Mouse (Mus musculus) CD4-positive helper T cell, adult 2 months (primary cell): ENCODE measurements around the gene Gm19426.

Experiments
- DNase-seq: peaks from one replicate; pipeline ENCODE4 v3.0.0-alpha.2; 2012; ENCODE audit warnings: low read depth, missing footprints, low spot score

Gene Gm19426

DNA sequence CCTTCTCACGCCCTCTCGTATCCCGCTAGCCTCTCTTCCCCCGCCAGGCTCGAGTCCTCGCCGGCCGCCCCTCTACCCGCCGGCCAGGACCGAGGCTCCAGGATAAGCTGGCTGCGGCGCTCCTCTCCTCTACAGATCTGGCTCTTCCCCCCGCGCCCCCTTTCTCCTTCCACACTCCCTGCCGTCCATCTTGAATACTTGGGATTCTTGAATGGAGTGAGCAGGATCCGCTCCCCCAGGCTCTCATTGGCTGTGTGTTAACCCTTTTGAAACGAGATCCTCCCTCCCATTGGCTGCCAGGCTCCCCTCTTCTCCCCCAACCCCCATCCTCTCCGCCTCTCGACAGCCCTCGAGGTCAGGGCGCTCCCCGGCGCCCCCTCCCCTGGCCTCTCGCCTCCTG is at the start of gene Gm19426:
Gene Gm19426, minus strand, starts transcription at position 95 of the 400 bp plus-strand sequence.
- DNase-seq: no peak

DNA sequence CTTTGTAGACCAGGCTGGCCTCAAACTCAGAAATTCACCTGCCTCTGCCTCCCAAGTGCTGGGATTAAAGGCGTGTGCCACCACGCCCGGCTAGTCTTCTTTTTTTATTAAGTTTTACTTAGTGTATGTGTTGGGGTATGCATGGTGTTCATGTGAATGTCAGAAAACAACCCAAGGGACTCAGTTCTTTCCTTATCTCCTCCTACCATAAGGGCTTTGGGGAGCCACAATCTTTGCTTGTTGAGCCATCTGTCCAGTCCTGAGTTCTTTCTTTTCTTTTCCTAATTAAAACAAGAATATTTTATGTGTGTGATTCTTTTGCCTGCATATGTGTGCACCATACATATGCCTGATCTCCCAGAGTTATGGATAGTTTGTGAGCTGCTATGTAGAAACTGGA is 49.7 kb upstream of the Gm19426 start:
- DNase-seq: no peak

DNA sequence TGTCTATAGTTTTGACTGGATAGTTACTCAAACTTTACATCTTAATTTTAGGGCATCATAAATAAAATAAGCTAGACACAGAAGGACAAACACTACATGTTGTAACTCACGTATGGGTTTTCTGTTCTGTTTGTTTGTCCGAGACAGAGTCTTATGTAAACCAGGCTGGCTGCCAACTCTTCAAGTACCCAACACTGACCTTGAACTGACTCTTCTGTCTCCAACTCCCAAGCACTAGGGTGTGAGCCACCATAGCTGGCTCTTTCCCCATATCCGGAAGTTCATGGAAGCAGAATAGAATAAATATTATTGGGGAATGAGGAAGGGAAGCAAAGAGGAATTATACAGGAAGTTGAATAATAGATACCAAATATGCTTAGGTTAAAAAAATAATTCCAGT is 49.1 kb upstream of the Gm19426 start:
- DNase-seq: no peak

DNA sequence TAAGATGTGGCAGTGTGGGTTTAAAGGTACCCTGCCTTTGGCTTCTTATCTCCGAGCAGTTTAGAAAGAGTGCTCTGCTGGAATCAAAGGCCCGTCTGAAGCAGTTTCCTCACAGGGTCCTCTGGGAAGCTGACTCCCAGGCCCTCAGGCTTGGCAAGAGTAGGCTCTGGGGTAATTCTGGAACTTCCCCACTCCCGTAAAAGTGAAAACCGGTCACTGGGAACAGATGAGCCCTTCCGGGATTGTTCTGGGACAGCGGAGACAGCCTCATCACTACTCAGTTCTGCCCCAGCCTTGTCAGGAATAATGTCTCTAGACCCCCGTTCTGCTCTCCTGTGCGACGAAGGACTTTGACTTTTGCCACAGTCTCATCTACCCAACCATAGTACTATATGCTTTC is 47.0 kb upstream of the Gm19426 start:
- DNase-seq: no peak

DNA sequence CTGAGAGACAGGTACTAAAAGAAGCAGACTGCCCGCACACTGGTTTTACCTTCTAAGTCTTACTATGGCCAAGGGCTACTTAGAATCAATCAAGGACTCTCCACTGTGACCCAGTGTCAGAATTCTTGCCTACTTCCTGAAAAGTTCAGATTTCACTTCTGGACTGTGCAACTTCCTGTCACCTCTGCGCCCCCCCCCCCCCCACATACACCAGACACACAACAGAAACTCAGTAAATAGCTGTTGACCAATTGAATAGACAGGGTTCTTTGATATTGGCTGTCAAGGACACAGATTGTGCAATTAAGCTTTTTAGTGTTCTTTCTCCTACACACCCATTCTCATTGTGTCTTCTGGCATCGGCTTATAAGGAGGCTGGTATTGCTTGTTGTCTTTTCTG is 44.9 kb upstream of the Gm19426 start:
- no peak for DNase-seq

DNA sequence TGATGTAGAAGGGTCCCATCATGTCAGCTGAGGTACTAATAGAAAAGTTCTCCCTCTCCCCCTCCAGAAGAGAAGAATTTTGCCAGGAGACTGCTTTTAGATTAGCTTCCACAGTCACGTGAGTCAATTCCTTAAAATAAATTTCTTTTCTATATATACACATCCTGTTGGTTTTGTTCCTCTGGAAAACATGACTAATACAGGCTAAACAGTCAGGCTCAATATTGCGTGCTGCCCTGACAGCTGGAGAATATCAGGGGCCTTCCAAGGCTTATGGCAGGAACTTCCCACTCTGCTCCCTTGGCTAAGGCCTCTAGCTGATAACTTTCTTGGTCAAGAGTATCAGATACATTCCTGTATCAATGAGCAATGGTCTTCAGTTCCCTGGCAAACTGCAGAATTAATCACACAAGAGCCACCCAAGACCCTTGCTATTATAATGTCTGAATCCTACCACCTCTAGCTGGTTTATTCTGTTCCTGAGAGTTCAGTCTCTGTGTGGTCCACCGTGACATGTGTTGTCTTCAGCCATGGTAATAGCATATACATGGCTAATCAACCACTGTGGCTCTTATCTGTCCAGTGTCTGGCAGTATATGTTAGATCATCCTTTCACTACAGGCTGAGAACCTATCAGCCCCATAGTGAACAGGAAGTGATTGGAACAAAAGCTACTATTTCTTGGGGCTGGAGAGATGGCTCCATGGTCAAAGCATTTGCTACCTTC is 40.5 kb upstream of the Gm19426 start:
- DNase-seq: no peak

DNA sequence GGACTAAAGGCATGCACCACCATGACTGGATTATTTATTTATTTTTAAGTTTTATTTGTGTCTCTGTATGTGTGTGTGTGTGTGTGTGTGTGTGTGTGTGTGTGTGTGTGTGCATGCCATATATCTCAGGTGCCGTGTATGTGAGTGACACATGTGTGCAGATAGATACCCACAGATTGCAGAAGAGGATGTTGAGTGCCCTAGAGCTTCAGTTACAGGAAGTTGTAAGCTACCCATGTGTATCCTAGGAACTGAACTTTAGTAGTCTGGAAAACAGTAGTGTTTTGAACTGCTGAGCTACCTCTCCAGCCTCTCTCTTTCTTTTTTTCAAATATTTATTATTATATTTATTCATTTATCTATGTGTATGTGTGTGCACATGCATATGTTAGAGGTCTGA is 39.9 kb upstream of the Gm19426 start:
- DNase-seq: no peak

DNA sequence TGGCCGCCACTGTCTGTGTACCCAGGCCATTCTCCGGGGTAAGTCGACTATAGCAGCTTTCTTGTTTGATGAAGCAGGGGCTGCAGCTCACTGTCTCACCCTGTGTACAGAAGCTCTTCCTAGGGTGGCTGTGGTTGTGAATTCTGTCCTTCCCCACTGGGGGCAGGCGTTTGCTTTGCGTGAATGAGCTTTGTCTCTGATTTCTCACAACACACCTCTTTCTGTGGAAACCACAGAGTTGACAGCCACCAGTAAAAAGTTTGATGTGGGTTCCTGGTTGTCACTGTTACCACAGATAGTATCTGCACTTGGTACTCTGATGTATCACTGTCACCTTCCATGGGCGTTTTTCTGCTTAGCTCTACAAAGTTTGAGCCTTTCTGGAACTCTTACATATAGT is 35.8 kb upstream of the Gm19426 start:
- DNase-seq: peak; percentile 92

DNA sequence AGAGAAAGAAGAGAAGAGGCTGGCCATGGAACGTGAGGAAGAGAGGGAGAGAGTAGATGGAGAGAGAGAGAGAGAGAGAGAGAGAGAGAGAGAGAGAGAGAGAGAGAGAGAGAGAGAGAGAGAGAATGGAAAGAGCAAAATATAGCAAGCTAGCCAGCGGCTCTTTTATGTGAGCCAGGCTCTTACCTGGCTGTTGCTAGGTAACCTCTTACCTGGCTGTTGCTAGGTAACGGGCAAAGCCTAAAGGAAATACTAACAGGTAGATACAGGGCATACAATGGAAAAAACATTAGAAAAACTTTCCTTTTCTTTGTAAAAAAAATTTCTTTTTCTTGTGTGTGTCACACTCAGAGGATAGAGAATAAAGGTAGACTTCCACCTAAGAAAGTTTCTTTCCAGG is 34.3 kb upstream of the Gm19426 start:
- no peak for DNase-seq

DNA sequence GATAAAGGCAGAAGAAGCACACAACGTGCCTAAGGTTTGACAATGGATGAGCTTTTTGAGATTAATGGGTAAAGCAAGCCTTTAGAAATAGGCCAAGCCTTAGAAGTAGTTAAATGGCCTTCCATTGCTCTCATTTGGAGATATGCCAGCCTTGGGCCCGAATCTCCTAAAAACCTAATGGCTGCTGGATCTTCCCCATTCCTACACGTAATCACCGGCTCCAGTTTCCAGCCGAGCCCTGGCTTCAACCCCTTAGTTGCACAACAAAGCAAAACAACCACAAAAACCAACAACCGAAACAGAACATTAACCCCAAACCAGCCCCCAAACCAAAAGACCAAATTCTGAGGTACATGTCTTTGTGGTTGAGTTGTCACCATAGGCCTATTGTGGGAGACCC is 32.2 kb upstream of the Gm19426 start:
- no peak for DNase-seq

DNA sequence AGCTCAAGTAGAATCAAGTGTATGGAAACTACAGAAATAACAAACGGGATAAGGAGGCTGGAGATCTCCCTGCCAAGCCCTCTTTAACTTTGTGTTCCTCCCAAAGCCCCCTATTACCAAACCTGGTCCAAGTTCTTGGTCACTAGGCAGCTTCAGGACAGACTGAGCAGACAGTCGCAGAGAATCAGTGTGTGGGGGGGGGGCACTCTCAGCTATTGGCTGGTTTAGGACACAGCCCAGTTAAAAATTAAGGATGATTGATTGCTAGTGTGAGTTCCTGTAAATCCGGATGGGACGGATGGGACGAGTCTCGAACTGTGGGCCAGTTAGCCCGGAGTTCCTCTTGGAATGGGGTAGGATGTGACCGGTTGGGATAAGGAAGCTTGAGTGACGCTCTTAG is 31.8 kb upstream of the Gm19426 start, which contains the start of gene Serping1:
Gene Serping1, minus strand, starts transcription at position 204 of the 400 bp plus-strand sequence.
- no peak for DNase-seq

DNA sequence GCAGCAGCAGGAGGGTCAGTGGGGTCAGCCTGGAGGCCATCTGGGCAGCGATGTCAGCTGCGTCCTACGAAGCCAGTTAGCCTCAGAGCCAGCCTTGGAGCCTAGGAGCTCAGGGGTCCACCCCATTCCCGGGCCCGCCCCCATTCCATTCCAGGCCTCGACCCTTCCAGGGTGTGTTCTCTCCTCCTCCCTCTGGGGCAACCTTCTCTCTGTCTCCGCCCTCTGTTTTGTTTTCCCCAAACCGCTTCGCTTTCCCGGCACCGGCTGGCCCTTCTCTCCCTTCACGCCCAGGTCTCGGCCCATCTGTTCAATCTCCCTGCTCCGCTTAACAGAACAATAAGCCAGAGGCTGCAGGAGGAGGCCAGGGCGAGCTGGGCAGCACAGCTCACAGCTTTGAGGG is 31.3 kb upstream of the Gm19426 start:
- no peak for DNase-seq

DNA sequence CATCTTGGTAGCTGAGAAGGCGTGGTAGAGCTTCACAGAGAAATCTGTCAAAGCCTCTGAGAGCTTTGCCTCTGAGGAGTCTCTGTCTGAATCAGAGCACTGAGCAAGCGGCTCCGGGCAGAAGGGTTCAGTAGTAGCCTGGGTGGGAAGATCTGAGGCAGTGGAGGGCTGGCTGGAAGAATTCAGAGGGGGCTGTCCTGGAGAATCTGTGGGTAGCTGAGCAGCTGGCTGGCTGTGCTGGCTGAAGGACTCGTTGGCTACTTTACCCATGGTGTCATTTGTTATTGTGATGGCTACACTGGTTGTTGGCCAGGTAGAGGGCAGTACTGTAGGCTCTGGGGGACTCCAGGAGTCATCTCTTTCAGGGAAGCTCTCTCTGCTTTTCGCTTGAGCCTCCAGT is 29.7 kb upstream of the Gm19426 start:
- DNase-seq: no peak

DNA sequence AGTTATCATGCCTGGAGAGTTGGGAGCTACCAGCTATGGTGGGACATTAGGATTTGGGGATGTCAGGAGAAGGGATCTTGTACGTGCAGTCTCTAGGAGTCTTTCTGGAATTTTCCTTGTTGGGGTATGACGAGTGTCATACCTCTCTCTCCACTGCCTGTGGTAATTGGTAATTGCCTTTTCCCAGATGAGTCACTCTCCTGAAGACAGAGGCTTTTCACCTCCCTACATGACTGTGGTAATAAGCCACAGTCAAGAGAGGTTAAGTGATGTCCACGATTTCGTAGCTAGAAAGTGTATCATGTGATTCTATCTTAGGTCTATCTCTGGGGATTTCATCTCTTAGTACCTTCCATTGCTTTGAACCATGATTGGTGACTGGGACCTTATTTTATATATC is 29.0 kb upstream of the Gm19426 start:
- DNase-seq: no peak

DNA sequence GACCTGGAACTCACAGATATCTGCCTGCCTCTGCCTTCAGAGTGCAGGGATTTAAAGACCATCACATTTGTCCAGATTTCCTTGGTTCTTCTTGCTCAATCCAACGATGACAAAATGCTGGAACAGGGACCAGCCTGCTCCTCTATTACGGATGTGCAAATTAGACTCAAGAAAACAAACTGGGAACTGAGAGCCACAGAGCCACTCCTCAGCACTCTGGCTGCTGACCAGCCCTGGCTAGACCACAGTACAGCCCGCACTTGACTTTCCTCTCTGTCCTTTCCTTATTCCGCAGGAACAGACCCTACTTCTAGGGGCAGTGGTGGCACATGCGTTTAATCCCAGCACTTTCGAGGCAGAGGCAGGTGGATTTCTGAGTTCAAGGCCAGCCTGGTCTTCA is 27.0 kb upstream of the Gm19426 start:
- DNase-seq: no peak

DNA sequence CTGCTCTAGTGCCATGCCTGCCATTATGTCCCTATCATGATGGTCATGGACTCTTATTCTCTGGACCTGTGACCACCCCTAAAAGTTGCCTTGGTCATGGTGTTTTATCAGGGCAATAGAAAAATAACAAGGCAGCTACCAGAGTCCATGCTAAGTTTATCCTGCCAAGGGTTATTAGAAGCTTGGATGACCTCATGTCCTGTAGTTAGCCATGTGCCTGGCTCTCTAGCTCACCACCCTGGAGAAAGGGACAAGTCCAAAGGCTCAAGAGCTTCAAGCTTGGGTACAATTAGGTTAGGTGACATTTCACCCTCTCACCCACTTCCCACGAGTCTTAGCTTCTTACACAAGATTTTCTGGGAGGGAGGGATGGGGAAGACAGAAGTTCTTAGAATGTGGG is 19.4 kb upstream of the Gm19426 start:
- DNase-seq: no peak

DNA sequence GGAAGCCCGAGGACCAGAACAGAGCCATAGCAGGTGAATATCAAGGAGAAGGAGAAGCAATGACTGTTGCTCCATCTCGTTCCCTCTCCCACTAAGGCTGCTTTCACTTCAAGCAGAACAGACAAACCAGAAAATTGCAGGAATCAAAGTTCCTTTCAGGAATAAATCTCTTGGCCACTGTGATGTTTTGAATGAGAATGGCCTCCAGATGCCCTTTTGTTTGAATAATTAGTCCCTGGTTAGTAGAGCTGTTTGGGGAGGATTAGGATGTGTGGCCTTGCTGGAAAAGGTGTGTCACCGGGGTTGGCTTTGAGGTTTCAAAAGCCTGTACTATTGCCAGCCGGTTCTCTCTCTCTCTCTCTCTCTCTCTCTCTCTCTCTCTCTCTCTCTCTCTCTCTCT is 18.8 kb upstream of the Gm19426 start:
- no peak for DNase-seq

DNA sequence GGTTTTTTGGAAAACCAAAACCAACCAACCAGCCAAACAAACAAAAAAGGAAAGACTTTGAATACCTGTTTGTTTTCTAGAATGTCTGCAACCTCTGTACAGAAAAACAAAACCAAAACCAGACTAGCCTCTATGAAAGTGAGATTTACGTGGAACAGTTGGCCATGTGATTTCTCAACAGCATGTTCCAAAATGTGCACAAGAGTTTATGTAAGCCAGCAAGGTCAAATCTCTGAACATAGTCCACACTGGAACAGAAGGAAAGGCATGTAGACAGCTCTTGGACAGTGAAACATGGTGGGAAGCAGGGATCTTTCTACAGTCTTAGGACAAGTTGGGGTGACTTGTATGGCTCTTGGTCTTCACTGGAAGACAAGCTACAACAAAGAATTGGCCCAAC is 18.4 kb upstream of the Gm19426 start:
- no peak for DNase-seq

DNA sequence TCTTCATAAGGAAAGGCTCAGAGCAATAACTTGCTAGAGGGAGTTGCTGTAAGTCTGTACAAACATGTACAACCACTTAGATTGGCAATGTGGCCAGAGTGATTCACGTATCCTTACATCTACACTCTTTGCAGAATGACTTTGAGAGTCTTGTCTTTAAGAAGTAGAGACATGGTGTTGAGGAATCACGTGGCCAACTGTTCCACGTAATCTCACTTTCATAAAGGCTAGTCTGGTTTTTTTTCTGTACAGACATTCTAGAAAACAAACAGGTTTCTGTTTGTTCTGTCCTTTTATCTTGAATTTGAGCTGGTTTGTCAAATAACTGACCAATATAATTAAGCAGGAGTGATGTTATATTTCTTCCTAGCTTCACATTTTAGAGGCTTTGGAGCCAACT is 17.9 kb upstream of the Gm19426 start:
- DNase-seq: no peak

DNA sequence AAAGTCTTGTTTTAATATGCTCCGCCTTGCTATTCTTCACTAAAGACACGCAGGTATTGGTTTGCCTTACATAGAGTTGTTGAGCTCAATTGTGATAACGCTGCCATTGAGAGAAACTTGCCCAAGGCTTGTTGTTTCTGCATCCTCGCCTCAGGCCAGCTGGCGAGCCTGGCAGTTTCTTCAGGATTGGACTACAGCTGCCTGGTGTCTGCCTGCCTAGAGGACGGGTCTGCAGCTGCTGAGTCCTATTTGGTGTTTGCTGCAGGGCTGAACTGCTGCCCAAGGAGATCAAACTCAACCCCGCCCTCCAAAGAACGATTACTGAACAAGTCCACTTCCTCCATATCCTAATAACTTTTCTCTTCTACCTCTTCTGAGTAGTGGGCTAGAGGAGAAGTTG is 17.3 kb upstream of the Gm19426 start:
- no peak for DNase-seq

DNA sequence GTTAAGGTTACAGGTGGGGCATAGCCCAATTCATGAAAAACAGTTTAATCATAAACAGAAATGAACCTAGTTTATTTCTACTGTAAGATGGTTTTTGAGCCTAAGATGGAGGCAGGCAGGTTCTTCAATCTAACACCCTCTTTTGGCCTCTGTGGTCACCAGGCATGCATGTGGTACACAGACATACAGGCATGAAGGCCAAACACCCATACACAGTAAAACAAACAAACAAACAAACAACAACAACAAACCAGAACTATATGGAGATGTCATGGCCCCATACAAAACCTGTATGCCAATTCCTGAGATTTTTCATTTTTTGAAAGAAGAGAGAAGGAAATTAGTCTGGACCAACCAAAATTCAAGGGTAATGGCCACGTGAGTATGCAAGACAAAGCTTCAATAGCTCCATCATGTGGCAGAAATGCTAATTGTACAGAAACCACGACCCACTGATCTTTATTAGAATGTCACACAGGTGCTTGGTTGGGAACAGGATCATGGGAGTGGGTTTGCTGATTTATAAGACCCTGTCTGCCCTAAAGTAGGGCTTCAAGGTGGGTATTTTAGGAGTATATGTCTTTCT is 15.2 kb upstream of the Gm19426 start:
- DNase-seq: peak; percentile 21

DNA sequence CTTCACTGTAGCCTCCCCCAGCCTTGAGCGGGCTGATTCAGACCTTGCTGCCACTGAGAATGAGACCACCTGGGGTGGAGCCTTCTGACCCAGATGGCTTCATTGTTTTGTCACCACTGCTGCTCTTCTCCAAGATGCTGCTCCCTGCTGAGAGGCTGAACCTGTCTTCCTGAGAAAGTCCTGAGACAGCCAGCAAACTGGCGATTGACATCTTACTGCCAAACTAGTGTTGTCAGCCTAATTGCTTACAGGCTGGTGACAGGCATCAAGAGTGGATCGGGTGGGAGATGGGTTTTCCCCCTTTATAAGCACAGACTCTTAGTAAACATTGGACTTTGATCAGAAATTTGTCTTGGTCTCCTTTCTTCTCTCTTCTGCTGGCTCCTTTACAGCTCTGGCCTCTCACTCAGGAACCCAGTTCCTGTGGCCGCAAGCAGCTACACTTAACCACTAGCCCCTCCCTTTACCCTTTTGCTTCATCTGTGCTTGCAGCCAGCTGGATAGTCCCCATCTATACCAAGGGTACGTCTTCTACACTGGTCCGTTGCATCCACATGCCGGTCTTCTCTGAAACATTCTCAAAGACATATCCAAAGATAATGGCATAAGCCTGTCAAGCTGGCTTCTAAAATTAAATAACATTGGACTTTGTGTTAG is 13.7 kb upstream of the Gm19426 start:
- DNase-seq: no peak

DNA sequence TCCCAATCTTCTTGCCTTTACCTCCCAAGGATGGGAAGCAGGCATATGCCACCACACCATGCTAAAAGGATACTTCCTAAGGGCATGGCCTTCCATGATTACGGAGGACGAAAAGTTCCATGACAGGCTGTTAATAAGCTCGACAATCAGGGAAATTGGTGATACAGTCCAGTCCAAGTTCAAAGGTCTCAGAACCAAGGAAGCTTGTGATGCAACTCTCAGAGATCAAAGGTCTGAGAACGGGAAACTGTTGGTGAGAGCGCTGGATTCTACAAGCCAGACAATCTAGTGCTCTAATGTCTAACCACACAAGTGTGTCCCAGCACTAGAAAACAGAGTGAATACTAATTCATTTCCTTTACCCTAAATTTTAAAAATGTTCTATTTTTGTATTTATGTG is 12.8 kb upstream of the Gm19426 start:
- no peak for DNase-seq
